Mouse (Mus musculus): ENCODE measurements around the gene Bri3.

GRCm38 (mm10) chr5:144447226-144447616, 203.0 kb downstream of the Bri3 start:
- TF ChIP-seq TAL1 (IDR thresholded peaks at IDR 0.05; ENCODE audit: low read length) (no peak), GATA1 (IDR thresholded peaks at IDR 0.05; ENCODE audit: low read length) (no peak)

All from erythroblast, embryonic 14.5 days (primary cell).